Mouse (Mus musculus): ENCODE data around the gene 4930524J08Rik.

Gene 4930524J08Rik

GRCm38 (mm10) chr5:99977516-99978301 lies 1.2 kb upstream of the 4930524J08Rik start:
- DNase-seq (ENCODE audit: low read depth, low spot score), result peak; percentile 59
- Histone ChIP-seq H3K36me3 (ENCODE audit: control insufficient read depth, insufficient read depth, low read length, poor library complexity, severe bottlenecking) (peaks cover 3% of the 10 kb centered on the region; the same call in 1 of the 2 replicates), H3K27me3 (ENCODE audit: control insufficient read depth, insufficient read depth, low read length, poor library complexity, severe bottlenecking) (no peaks in the 10 kb centered on the region)

- Histone ChIP-seq H3K36me3 (ENCODE audit: control insufficient read depth, insufficient read depth, low read length, poor library complexity, severe bottlenecking) (no peaks in the 10 kb centered on the region), H3K27me3 (ENCODE audit: control insufficient read depth, insufficient read depth, low read length, poor library complexity, severe bottlenecking) (no peaks in the 10 kb centered on the region)
- DNase-seq (ENCODE audit: low read depth, low spot score), result peak; percentile 18
Observed at GRCm38 (mm10) chr5:99983452-99984061, 4.7 kb downstream of the 4930524J08Rik start.

GRCm38 (mm10) chr5:99994166-99994565 lies 15.3 kb downstream of the 4930524J08Rik start:
- no peaks in the 10 kb centered on the region for H3K27me3 ChIP-seq (ENCODE audit: control insufficient read depth, insufficient read depth, low read length, poor library complexity, severe bottlenecking)
- DNase-seq (ENCODE audit: low read depth, low spot score), result no peak

GRCm38 (mm10) chr5:99994680-99995079 lies 15.8 kb downstream of the 4930524J08Rik start:
- Histone ChIP-seq H3K27me3 (ENCODE audit: control insufficient read depth, insufficient read depth, low read length, poor library complexity, severe bottlenecking) (no peaks in the 10 kb centered on the region), H3K36me3 (ENCODE audit: control insufficient read depth, insufficient read depth, low read length, poor library complexity, severe bottlenecking) (no peaks in the 10 kb centered on the region)
- no peak for DNase-seq (ENCODE audit: low read depth, low spot score)

More at GRCm38 (mm10) chr5:99994166-99994565, 15.3 kb downstream of the 4930524J08Rik start:
- H3K36me3 ChIP-seq (ENCODE audit: control insufficient read depth, insufficient read depth, low read length, poor library complexity, severe bottlenecking), result no peaks in the 10 kb centered on the region

- H3K36me3 ChIP-seq (ENCODE audit: control insufficient read depth, insufficient read depth, low read length, poor library complexity, severe bottlenecking), result no peaks in the 10 kb centered on the region
- no peak for DNase-seq (ENCODE audit: low read depth, low spot score)
- no peaks in the 10 kb centered on the region for H3K27me3 ChIP-seq (ENCODE audit: control insufficient read depth, insufficient read depth, low read length, poor library complexity, severe bottlenecking)
Observed at GRCm38 (mm10) chr5:100000048-100000447, 21.2 kb downstream of the 4930524J08Rik start.

GRCm38 (mm10) chr5:100000500-100000899 lies 21.6 kb downstream of the 4930524J08Rik start:
- no peaks in the 10 kb centered on the region for H3K27me3 ChIP-seq (ENCODE audit: control insufficient read depth, insufficient read depth, low read length, poor library complexity, severe bottlenecking)
- no peaks in the 10 kb centered on the region for H3K36me3 ChIP-seq (ENCODE audit: control insufficient read depth, insufficient read depth, low read length, poor library complexity, severe bottlenecking)
- no peak for DNase-seq (ENCODE audit: low read depth, low spot score)

GRCm38 (mm10) chr5:100003895-100004294 lies 25.0 kb downstream of the 4930524J08Rik start:
- Histone ChIP-seq H3K36me3 (ENCODE audit: control insufficient read depth, insufficient read depth, low read length, poor library complexity, severe bottlenecking) (no peaks in the 10 kb centered on the region; the same call in 1 of the 2 replicates), H3K27me3 (ENCODE audit: control insufficient read depth, insufficient read depth, low read length, poor library complexity, severe bottlenecking) (no peaks in the 10 kb centered on the region; the same call in 1 of the 2 replicates)
- no peak for DNase-seq (ENCODE audit: low read depth, low spot score)

- no peak for DNase-seq (ENCODE audit: low read depth, low spot score)
- no peaks in the 10 kb centered on the region; the same call in 1 of the 2 replicates for H3K27me3 ChIP-seq (ENCODE audit: control insufficient read depth, insufficient read depth, low read length, poor library complexity, severe bottlenecking)
- no peaks in the 10 kb centered on the region; the same call in 1 of the 2 replicates for H3K36me3 ChIP-seq (ENCODE audit: control insufficient read depth, insufficient read depth, low read length, poor library complexity, severe bottlenecking)
Observed at GRCm38 (mm10) chr5:100005431-100005830, 26.6 kb downstream of the 4930524J08Rik start.

GRCm38 (mm10) chr5:100005896-100006295 lies 27.0 kb downstream of the 4930524J08Rik start:
- Histone ChIP-seq H3K27me3 (ENCODE audit: control insufficient read depth, insufficient read depth, low read length, poor library complexity, severe bottlenecking) (no peaks in the 10 kb centered on the region; the same call in 1 of the 2 replicates), H3K36me3 (ENCODE audit: control insufficient read depth, insufficient read depth, low read length, poor library complexity, severe bottlenecking) (no peaks in the 10 kb centered on the region; the same call in 1 of the 2 replicates)
- no peak for DNase-seq (ENCODE audit: low read depth, low spot score)

GRCm38 (mm10) chr5:100006324-100007039 lies 27.6 kb downstream of the 4930524J08Rik start:
- Histone ChIP-seq H3K36me3 (ENCODE audit: control insufficient read depth, insufficient read depth, low read length, poor library complexity, severe bottlenecking) (no peaks in the 10 kb centered on the region; the same call in 1 of the 2 replicates), H3K27me3 (ENCODE audit: control insufficient read depth, insufficient read depth, low read length, poor library complexity, severe bottlenecking) (no peaks in the 10 kb centered on the region; the same call in 1 of the 2 replicates)
- DNase-seq (ENCODE audit: low read depth, low spot score), result no peak

- no peaks in the 10 kb centered on the region; the same call in 1 of the 2 replicates for H3K36me3 ChIP-seq (ENCODE audit: control insufficient read depth, insufficient read depth, low read length, poor library complexity, severe bottlenecking)
- DNase-seq (ENCODE audit: low read depth, low spot score), result peak; percentile 46
- no peaks in the 10 kb centered on the region; the same call in 1 of the 2 replicates for H3K27me3 ChIP-seq (ENCODE audit: control insufficient read depth, insufficient read depth, low read length, poor library complexity, severe bottlenecking)
Observed at GRCm38 (mm10) chr5:100007040-100007375, 28.1 kb downstream of the 4930524J08Rik start.

GRCm38 (mm10) chr5:100008485-100008884 lies 29.6 kb downstream of the 4930524J08Rik start:
- no peak for DNase-seq (ENCODE audit: low read depth, low spot score)
- Histone ChIP-seq H3K27me3 (ENCODE audit: control insufficient read depth, insufficient read depth, low read length, poor library complexity, severe bottlenecking) (no peaks in the 10 kb centered on the region; the same call in 1 of the 2 replicates), H3K36me3 (ENCODE audit: control insufficient read depth, insufficient read depth, low read length, poor library complexity, severe bottlenecking) (no peaks in the 10 kb centered on the region; the same call in 1 of the 2 replicates)

- Histone ChIP-seq H3K27me3 (ENCODE audit: control insufficient read depth, insufficient read depth, low read length, poor library complexity, severe bottlenecking) (no peaks in the 10 kb centered on the region; the same call in 1 of the 2 replicates), H3K36me3 (ENCODE audit: control insufficient read depth, insufficient read depth, low read length, poor library complexity, severe bottlenecking) (no peaks in the 10 kb centered on the region)
- DNase-seq (ENCODE audit: low read depth, low spot score), result no peak
Observed at GRCm38 (mm10) chr5:100012599-100012998, 33.7 kb downstream of the 4930524J08Rik start.

GRCm38 (mm10) chr5:100020089-100020488 lies 41.2 kb downstream of the 4930524J08Rik start:
- Histone ChIP-seq H3K27me3 (ENCODE audit: control insufficient read depth, insufficient read depth, low read length, poor library complexity, severe bottlenecking) (no peaks in the 10 kb centered on the region), H3K36me3 (ENCODE audit: control insufficient read depth, insufficient read depth, low read length, poor library complexity, severe bottlenecking) (no peaks in the 10 kb centered on the region)
- no peak for DNase-seq (ENCODE audit: low read depth, low spot score)
